Mouse (Mus musculus) cerebellum, adult 8-10 months (tissue): ENCODE results near the gene Tigit.

Source experiments
- DNase-seq: peaks from one replicate; pipeline ENCODE4 v3.0.0; 2022

Tigit gene

GRCm38 (mm10) chr16:43662124-43663004 lies 1.6 kb downstream of the Tigit start:
- DNase-seq, result no peak

- DNase-seq, result no peak
Observed at GRCm38 (mm10) chr16:43661576-43661975, 2.4 kb downstream of the Tigit start.

- DNase-seq, result no peak
Observed at GRCm38 (mm10) chr16:43655183-43655787, 8.7 kb downstream of the Tigit start.

GRCm38 (mm10) chr16:43654269-43654668 lies 9.7 kb downstream of the Tigit start:
- no peak for DNase-seq

- DNase-seq, result no peak
Observed at GRCm38 (mm10) chr16:43653288-43653687, 10.7 kb downstream of the Tigit start.

GRCm38 (mm10) chr16:43650355-43651080 lies 13.4 kb downstream of the Tigit start:
- no peak for DNase-seq

- DNase-seq, result no peak
Observed at GRCm38 (mm10) chr16:43647641-43648040, 16.3 kb downstream of the Tigit start.

GRCm38 (mm10) chr16:43646943-43647342 lies 17.0 kb downstream of the Tigit start:
- no peak for DNase-seq

GRCm38 (mm10) chr16:43645879-43646278 lies 18.1 kb downstream of the Tigit start:
- no peak for DNase-seq

GRCm38 (mm10) chr16:43641230-43641629 lies 22.7 kb downstream of the Tigit start:
- no peak for DNase-seq

GRCm38 (mm10) chr16:43638406-43639049 lies 25.4 kb downstream of the Tigit start:
- peak; percentile 26 for DNase-seq

GRCm38 (mm10) chr16:43637241-43637640 lies 26.7 kb downstream of the Tigit start:
- no peak for DNase-seq

GRCm38 (mm10) chr16:43634037-43634436 lies 29.9 kb downstream of the Tigit start:
- no peak for DNase-seq

- no peak for DNase-seq
Observed at GRCm38 (mm10) chr16:43631758-43632157, 32.2 kb downstream of the Tigit start.

- DNase-seq, result no peak
Observed at GRCm38 (mm10) chr16:43628662-43629061, 35.3 kb downstream of the Tigit start.

GRCm38 (mm10) chr16:43625956-43626355 lies 38.0 kb downstream of the Tigit start:
- no peak for DNase-seq

- DNase-seq, result no peak
Observed at GRCm38 (mm10) chr16:43625289-43625688, 38.7 kb downstream of the Tigit start.

- no peak for DNase-seq
Observed at GRCm38 (mm10) chr16:43624876-43625275, 39.1 kb downstream of the Tigit start.

GRCm38 (mm10) chr16:43623315-43624000 lies 40.5 kb downstream of the Tigit start:
- DNase-seq, result no peak

GRCm38 (mm10) chr16:43620359-43620758 lies 43.6 kb downstream of the Tigit start:
- DNase-seq, result no peak

GRCm38 (mm10) chr16:43619277-43619676 lies 44.7 kb downstream of the Tigit start:
- no peak for DNase-seq

- no peak for DNase-seq
Observed at GRCm38 (mm10) chr16:43618286-43618685, 45.7 kb downstream of the Tigit start.
